Mouse (Mus musculus) embryonic facial prominence, embryonic 15.5 days (tissue): Measurements from ENCODE around the gene Ddx17. TPM values are rescaled to one million over a fixed set of nuclear protein-coding genes. Genes with fewer than 3 reads are reported as not detected.

Experiments used
- ATAC-seq: fragments of 200-750 bp; cut with Nextera tagmentation; 2 replicates; pipeline ENCODE4 v1.8.0; 2017; ENCODE audit warnings: low read depth, moderate TSS enrichment; ENCODE audit not compliant: insufficient number of reproducible peaks, low FRiP score, low TSS enrichment
- H3K27ac ChIP-seq: fragments of 300-500 bp; sonication (generic); replicated peaks from 2 replicates; pipeline ENCODE4 v1.5.1; 2015; ENCODE audit warnings: mild to moderate bottlenecking, inconsistent platforms
- H3K27me3 ChIP-seq: fragments of 300-500 bp; sonication (generic); 2 replicates; pipeline ENCODE4 v1.6.1; 2015; ENCODE audit warnings: inconsistent platforms
- H3K36me3 ChIP-seq: fragments of 300-500 bp; sonication (generic); 2 replicates; pipeline ENCODE4 v1.6.1; 2015; ENCODE audit warnings: mild to moderate bottlenecking, inconsistent platforms
- H3K4me1 ChIP-seq: fragments of 300-500 bp; sonication (generic); 2 replicates; pipeline ENCODE4 v1.6.1; 2015; ENCODE audit warnings: inconsistent platforms
- H3K4me2 ChIP-seq: fragments of 300-500 bp; sonication (generic); replicated peaks from 2 replicates; pipeline ENCODE4 v1.6.1; 2015; ENCODE audit warnings: mild to moderate bottlenecking, inconsistent platforms
- H3K4me3 ChIP-seq: fragments of 300-500 bp; sonication (generic); replicated peaks from 2 replicates; pipeline ENCODE4 v1.5.1; 2015; ENCODE audit warnings: mild to moderate bottlenecking, inconsistent platforms
- H3K9ac ChIP-seq: fragments of 300-500 bp; sonication (generic); 2 replicates; pipeline ENCODE4 v1.6.1; 2015; ENCODE audit warnings: inconsistent platforms
- H3K9me3 ChIP-seq: fragments of 300-500 bp; sonication (generic); replicated peaks from 2 replicates; pipeline ENCODE4 v1.6.1; 2016; ENCODE audit warnings: inconsistent platforms
- WGBS: fragments of 180-500 bp; shearing (Covaris S2); methylation state at CpG from one replicate; pipeline ENCODE4 v1.1.7; 2015; 5-methylcytosine and 5-hydroxymethylcytosine counted together
- polyA plus RNA-seq: library from polyadenylated mRNA; unstranded; fragments of >200 nt; fragmentation: Nextera tagmentation; extraction: Ambion mirVana; gene quantifications from 2 replicates; pipeline ENCODE4 v1.2.1, GENCODE M21; 2015

Ddx17 gene
- polyA plus RNA-seq, 1 experiment from 2014 or later: 48.5 TPM

- Histone ChIP-seq H3K4me1 (peaks cover 18% of the 10 kb centered on the region), H3K4me2 (peak overlapping the region; percentile 64), H3K4me3 (peak overlapping the region; percentile 94), H3K9me3 (no peaks in the 10 kb centered on the region), H3K36me3 (peaks cover 29% of the 10 kb centered on the region), H3K27ac (peak overlapping the region; percentile 99), H3K27me3 (no peaks in the 10 kb centered on the region), H3K9ac (peak overlapping the region; percentile 98)
- ATAC-seq: peak; percentile 68
- WGBS: under 1% methylated on average over 52 of the region's 52 CpGs
Measured at GRCm38 (mm10) chr15:79545921-79546399, 581 bp downstream of the Ddx17 start.

GRCm38 (mm10) chr15:79545496-79545895 lies 1.0 kb downstream of the Ddx17 start:
- H3K9ac ChIP-seq: peak overlapping the region; percentile 98
- peak overlapping the region; percentile 64 for H3K4me2 ChIP-seq
- H3K27me3 ChIP-seq: no peaks in the 10 kb centered on the region
- no peaks in the 10 kb centered on the region for H3K9me3 ChIP-seq
- peak overlapping the region; percentile 94 for H3K4me3 ChIP-seq
- peaks cover 34% of the 10 kb centered on the region for H3K36me3 ChIP-seq
- peaks cover 21% of the 10 kb centered on the region for H3K4me1 ChIP-seq
- no peak for ATAC-seq
- peak overlapping the region; percentile 99 for H3K27ac ChIP-seq
- 2% methylated on average over 3 of the region's 3 CpGs for WGBS

GRCm38 (mm10) chr15:79543968-79544367 lies 2.6 kb downstream of the Ddx17 start:
- peak overlapping the region; percentile 94 for H3K4me3 ChIP-seq
- H3K27me3 ChIP-seq: no peaks in the 10 kb centered on the region
- H3K4me1 ChIP-seq: peaks cover 22% of the 10 kb centered on the region
- 93% methylated on average over 3 of the region's 3 CpGs for WGBS
- H3K27ac ChIP-seq: no peak overlapping the region
- no peak overlapping the region for H3K9ac ChIP-seq
- H3K9me3 ChIP-seq: no peaks in the 10 kb centered on the region
- ATAC-seq: no peak
- H3K36me3 ChIP-seq: peaks cover 49% of the 10 kb centered on the region
- H3K4me2 ChIP-seq: peak overlapping the region; percentile 64

GRCm38 (mm10) chr15:79533796-79534195 lies 12.7 kb downstream of the Ddx17 start:
- Histone ChIP-seq H3K36me3 (peaks cover 95% of the 10 kb centered on the region), H3K4me2 (no peak overlapping the region), H3K9me3 (no peaks in the 10 kb centered on the region), H3K27me3 (no peaks in the 10 kb centered on the region), H3K27ac (no peak overlapping the region), H3K9ac (no peak overlapping the region), H3K4me3 (no peak overlapping the region), H3K4me1 (peaks cover 6% of the 10 kb centered on the region; the same call in 1 of the 2 replicates)
- ATAC-seq: no peak
- WGBS: 73% methylated on average over 3 of the region's 3 CpGs

- WGBS: 73% methylated on average over 7 of the region's 7 CpGs
- peaks cover 95% of the 10 kb centered on the region for H3K36me3 ChIP-seq
- no peak overlapping the region for H3K9ac ChIP-seq
- no peak for ATAC-seq
- no peak overlapping the region for H3K4me2 ChIP-seq
- peaks cover 12% of the 10 kb centered on the region; the same call in 1 of the 2 replicates for H3K4me1 ChIP-seq
- no peaks in the 10 kb centered on the region for H3K9me3 ChIP-seq
- no peak overlapping the region for H3K27ac ChIP-seq
- no peak overlapping the region for H3K4me3 ChIP-seq
- no peaks in the 10 kb centered on the region for H3K27me3 ChIP-seq
Measured at GRCm38 (mm10) chr15:79529935-79530334, 16.6 kb downstream of the Ddx17 start.

GRCm38 (mm10) chr15:79527991-79528639 lies 18.4 kb downstream of the Ddx17 start:
- Histone ChIP-seq H3K9me3 (no peaks in the 10 kb centered on the region), H3K4me3 (no peak overlapping the region), H3K9ac (no peak overlapping the region), H3K27me3 (no peaks in the 10 kb centered on the region), H3K36me3 (peaks cover 95% of the 10 kb centered on the region), H3K27ac (no peak overlapping the region), H3K4me1 (peaks cover 12% of the 10 kb centered on the region; the same call in 1 of the 2 replicates), H3K4me2 (no peak overlapping the region)
- 37% methylated on average over 5 of the region's 5 CpGs for WGBS
- no peak; the same call in 1 of the 2 replicates for ATAC-seq

- Histone ChIP-seq H3K4me3 (no peak overlapping the region), H3K4me2 (no peak overlapping the region), H3K27me3 (no peaks in the 10 kb centered on the region), H3K9me3 (no peaks in the 10 kb centered on the region), H3K4me1 (peaks cover 12% of the 10 kb centered on the region; the same call in 1 of the 2 replicates), H3K9ac (no peak overlapping the region), H3K36me3 (peaks cover 97% of the 10 kb centered on the region), H3K27ac (peak overlapping the region; percentile 2; the same call in 1 of the 2 replicates)
- 73% methylated on average over 4 of the region's 4 CpGs for WGBS
- ATAC-seq: no peak
Measured at GRCm38 (mm10) chr15:79527192-79527591, 19.3 kb downstream of the Ddx17 start.

GRCm38 (mm10) chr15:79525979-79526768 lies 20.4 kb downstream of the Ddx17 start:
- no peak for ATAC-seq
- H3K9ac ChIP-seq: no peak overlapping the region
- peaks cover 12% of the 10 kb centered on the region; the same call in 1 of the 2 replicates for H3K4me1 ChIP-seq
- H3K4me3 ChIP-seq: no peak overlapping the region
- 46% methylated on average over 9 of the region's 9 CpGs for WGBS
- H3K4me2 ChIP-seq: no peak overlapping the region
- H3K36me3 ChIP-seq: peaks cover 88% of the 10 kb centered on the region
- H3K27ac ChIP-seq: peak overlapping the region; percentile 48; the same call in 1 of the 2 replicates
- H3K27me3 ChIP-seq: no peaks in the 10 kb centered on the region
- no peaks in the 10 kb centered on the region for H3K9me3 ChIP-seq

GRCm38 (mm10) chr15:79525564-79525963 lies 21.0 kb downstream of the Ddx17 start:
- no peak overlapping the region for H3K27ac ChIP-seq
- H3K4me3 ChIP-seq: no peak overlapping the region
- WGBS: 85% methylated on average over 5 of the region's 5 CpGs
- H3K9ac ChIP-seq: no peak overlapping the region
- no peaks in the 10 kb centered on the region for H3K9me3 ChIP-seq
- no peak overlapping the region for H3K4me2 ChIP-seq
- peaks cover 12% of the 10 kb centered on the region; the same call in 1 of the 2 replicates for H3K4me1 ChIP-seq
- ATAC-seq: no peak
- no peaks in the 10 kb centered on the region for H3K27me3 ChIP-seq
- peaks cover 81% of the 10 kb centered on the region for H3K36me3 ChIP-seq

GRCm38 (mm10) chr15:79519400-79520220 lies 26.9 kb downstream of the Ddx17 start:
- Histone ChIP-seq H3K4me2 (no peak overlapping the region), H3K9me3 (no peaks in the 10 kb centered on the region), H3K27ac (no peak overlapping the region), H3K36me3 (peaks cover 24% of the 10 kb centered on the region), H3K9ac (no peak overlapping the region), H3K27me3 (peaks cover 7% of the 10 kb centered on the region), H3K4me3 (no peak overlapping the region), H3K4me1 (peaks cover 39% of the 10 kb centered on the region)
- ATAC-seq: no peak
- WGBS: 53% methylated on average over 16 of the region's 16 CpGs
